20 mouse cellular contexts compared by ENCODE assay signal in genomic region chr12:104679819-104680132, GRCm38 (mm10).
"Had no signal": no experiment of that assay in that cellular context is flagged by ENCODE, and none has a peak within 500 bp of the region (broad histone marks: within the 10 kb centered on the region; RNA-seq: fewer than 3 reads in every experiment).

No protein-coding gene starts in this region.

- H3K36me3 ChIP-seq: liver, embryonic 12.5 days; liver, embryonic 15.5 days; lung, embryonic 15.5 days; midbrain, embryonic 10.5 days; midbrain, embryonic 13.5 days; neural tube, embryonic 13.5 days had no signal

- H3K9me3 ChIP-seq: liver, embryonic 12.5 days; liver, embryonic 15.5 days; lung, embryonic 15.5 days; midbrain, embryonic 13.5 days had no signal

- H3K4me1 ChIP-seq: liver, embryonic 15.5 days; lung, embryonic 15.5 days; megakaryocyte, embryonic 14.5 days had no signal

- ATAC-seq: intestine, postnatal 0 days; liver, embryonic 12.5 days had no signal

- DNase-seq: kidney, adult 2 months; kidney, postnatal 25 days; layer of hippocampus, adult 9-11 months; liver; lung, adult 18-20 months; lung, postnatal 10 days; lung, postnatal 36 days; thymus, adult 2 months; thymus, postnatal 14 days; thymus, postnatal 4 days had no signal

- H3K4me2 ChIP-seq: liver, embryonic 12.5 days; liver, embryonic 15.5 days; lung, embryonic 15.5 days had no signal

- H3K27me3 ChIP-seq: liver, embryonic 12.5 days; liver, embryonic 15.5 days; lung, embryonic 15.5 days; neural tube, embryonic 13.5 days had no signal

- H3K9ac ChIP-seq: liver, embryonic 12.5 days; liver, embryonic 15.5 days; lung, embryonic 15.5 days; midbrain, embryonic 13.5 days had no signal

- H3K4me3 ChIP-seq: layer of hippocampus, adult 2 months; liver, embryonic 12.5 days; liver, embryonic 15.5 days; lung, embryonic 15.5 days; megakaryocyte, embryonic 14.5 days; midbrain, embryonic 10.5 days; midbrain, embryonic 13.5 days; neural tube, embryonic 13.5 days had no signal

- H3K27ac ChIP-seq: kidney, postnatal 0 days; layer of hippocampus, adult 2 months; liver, embryonic 12.5 days; liver, embryonic 15.5 days; lung, embryonic 15.5 days; midbrain, embryonic 10.5 days had no signal
